Mouse (Mus musculus) fibroblast of lung, adult 2 months (primary cell): ENCODE data around the gene Snap23.
"Not testable (repeated sequence)": the region's sequence is repeated elsewhere in the genome, so short reads cannot be mapped to it uniquely, and the experiment has no call there.

Source experiments
- DNase-seq: peaks from one replicate; pipeline ENCODE4 v3.0.0-alpha.2; 2011; ENCODE audit warnings: low read depth

Gene Snap23

DNA sequence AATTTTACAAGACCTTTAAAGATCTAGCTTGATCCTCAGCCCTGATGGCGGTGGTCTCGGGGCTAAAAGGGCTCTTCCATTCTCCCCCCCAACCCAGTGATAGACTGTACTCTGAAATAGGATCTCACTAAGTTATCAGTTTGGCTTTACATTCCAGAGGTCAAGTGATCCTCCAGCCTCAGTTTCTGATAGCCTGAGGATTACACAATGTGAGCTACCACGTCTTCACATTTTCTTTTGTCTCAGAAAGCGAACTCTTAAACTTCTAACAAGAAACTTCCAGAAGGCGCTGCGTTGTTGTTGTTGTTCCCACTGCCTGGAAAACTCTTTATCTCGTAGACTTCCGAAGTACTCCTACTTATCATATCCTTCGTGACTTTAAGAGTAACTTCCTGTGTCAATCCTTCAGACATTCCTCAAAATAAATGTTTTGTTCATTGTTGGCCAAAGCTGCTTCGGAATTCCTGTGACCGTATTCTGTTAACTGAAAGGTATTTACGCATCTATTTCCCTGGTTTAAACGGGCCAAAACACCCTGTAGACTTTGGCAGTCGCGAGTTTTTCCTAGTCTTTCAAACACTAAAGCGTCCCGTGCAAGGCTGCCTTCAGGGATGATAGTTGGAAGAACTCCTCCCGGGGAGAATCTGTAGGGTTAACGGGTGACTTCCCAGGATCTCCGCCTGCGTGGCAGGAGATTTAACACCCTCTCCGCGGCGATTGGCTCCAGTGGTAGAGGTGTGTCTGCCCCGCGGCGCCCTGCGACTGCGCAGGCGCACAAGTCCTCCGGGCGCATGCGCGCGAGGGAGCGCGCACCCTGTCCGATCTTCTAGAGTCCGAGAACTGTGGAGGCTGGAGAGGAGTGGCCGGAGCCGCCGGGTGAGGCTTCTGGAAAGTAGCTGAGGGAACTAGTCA is at the start of gene Snap23:
Snap23 (plus strand) TSS at position 786 of the 912 bp plus-strand sequence.
- peak; percentile 97 for DNase-seq

- DNase-seq = peak; percentile 59
These were observed 48.8 kb upstream of the Snap23 start for GRCm38 (mm10) chr2:120518547-120519210.

- no peak for DNase-seq
These were observed 40.7 kb upstream of the Snap23 start for GRCm38 (mm10) chr2:120526771-120527170.

DNA sequence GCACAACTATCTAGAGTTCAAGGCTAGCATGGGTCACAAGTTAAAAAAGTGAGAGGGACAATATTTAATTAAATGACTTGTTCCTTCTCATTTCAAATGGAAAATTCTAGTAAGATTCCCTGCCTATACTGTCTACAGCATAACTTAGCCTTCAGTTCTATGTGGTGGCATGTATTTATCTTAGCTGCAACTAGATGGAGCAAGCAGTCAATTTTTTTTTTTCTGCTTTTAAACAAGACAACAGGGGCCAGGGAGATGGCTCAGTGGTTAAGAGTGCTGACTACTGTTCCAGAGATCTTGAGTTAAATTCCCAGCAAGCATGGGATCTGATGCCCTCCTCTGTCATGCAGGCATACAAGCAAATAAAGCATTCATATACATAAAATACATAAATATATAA is 37.9 kb upstream of the Snap23 start:
- DNase-seq = no peak

DNA sequence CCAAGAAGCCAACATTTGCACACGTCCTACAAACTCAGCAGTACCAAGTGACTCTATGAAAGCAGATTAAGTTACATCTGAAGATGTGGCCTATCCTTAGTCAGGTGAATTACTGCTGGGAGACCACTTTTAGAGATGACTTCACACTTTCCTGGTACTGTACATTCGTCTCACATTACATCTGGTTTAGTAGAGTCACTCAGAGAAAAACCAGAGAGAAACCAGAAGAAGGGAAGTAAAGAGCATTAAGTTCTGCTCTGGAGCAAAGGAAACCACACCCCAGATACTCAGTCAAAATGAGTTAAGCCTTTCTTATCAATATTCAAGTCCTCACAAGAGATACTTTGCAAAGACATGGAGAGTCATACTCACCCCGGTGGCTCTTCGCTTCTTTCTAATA is 36.2 kb upstream of the Snap23 start:
- DNase-seq = no peak

DNA sequence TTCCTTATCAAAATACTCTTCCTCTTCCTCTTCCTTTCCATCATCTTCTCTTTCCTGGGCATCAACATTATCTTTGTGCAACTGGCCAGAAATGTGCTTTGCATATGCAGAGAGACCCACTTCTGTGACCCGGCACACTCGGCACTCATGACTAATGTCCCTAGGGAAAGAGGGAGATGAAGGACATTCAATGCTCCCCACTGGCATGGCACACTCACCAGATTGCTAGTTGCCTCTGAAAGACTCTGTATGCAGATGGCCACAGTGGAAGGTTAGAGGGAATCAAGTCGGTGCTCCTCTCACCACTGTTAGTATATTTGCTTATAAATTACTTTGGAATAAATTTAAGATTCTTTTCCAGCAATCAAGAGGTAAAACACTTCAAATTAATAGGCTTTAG is 28.1 kb upstream of the Snap23 start:
- DNase-seq = no peak

- DNase-seq = no peak
These were observed 27.7 kb upstream of the Snap23 start for GRCm38 (mm10) chr2:120539778-120540208.

DNA sequence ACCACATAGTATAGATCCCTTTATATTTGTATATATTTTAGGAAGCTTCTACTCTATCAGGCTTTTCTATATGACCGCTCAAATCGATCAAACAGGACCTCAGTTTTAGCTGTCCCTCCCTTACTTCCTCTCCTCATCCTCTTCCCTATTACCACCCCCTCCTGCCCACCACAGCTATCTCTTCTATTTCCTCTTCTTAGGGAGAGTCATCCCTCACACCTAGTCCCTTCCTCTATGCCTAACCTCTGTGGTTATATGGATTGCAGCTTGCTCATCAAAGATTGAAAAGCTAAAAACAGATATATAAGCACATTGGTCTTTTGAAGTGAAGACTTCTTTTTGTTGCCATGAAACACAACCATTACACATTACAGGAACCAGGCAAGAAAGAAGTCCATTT is 22.7 kb upstream of the Snap23 start:
- no peak for DNase-seq

- DNase-seq = no peak
These were observed 10.6 kb upstream of the Snap23 start for GRCm38 (mm10) chr2:120556868-120557267.

DNA sequence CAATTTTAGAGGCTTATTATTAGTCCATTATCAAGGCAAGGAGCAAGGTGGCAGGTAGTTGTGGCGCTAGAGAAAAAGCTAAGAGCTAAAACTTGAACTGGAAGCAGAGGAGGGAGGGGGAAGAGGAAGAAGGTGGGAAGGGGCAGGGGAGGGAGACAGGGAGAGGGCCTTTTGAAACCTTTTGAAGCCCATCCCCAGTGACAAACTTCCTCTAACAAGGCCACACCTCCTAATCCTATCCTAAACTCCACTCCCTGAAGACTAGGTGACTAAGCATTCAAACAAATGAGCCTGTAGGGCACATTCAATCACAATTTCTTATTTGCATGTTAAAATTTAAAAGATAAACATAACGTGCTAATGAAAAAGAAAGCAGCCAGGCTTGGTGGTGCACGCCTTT is 8.7 kb upstream of the Snap23 start:
- no peak for DNase-seq

DNA sequence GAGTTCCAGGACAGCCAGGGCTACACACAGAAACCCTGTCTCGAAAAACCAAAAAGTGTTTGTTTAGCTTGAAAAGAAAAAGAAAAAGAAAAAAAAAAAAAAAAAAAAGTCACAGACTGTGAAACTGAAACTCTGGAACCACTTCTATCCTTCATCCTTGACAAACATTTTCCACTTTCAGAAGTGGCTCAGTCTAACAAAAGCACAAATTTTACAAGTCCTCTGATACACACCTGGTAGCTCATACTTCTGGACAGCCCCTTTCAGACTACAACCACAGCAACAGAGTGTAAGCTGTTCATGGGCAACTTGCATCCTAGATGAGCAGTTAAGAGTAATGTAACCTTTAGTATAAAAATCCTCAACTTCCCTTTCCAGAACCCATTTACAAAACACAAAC is 5.9 kb upstream of the Snap23 start:
- DNase-seq = no peak

DNA sequence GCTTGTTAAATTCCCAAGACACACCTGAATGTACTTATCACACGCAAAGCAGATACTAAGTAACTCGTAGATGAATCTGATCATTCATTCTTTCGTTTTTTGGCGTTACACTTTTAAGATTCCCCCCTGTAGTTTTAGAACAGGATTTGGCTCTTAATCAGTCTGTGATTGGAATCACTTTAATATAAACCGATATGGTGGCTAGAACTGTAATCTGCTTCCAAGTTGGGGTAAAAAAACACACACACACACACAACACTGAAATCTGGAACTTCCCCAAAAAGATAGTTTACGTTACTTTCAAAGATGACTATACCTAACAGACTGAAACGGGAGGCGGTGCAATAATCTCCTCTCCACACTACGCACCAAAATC is 4.6 kb upstream of the Snap23 start:
- no peak for DNase-seq

DNA sequence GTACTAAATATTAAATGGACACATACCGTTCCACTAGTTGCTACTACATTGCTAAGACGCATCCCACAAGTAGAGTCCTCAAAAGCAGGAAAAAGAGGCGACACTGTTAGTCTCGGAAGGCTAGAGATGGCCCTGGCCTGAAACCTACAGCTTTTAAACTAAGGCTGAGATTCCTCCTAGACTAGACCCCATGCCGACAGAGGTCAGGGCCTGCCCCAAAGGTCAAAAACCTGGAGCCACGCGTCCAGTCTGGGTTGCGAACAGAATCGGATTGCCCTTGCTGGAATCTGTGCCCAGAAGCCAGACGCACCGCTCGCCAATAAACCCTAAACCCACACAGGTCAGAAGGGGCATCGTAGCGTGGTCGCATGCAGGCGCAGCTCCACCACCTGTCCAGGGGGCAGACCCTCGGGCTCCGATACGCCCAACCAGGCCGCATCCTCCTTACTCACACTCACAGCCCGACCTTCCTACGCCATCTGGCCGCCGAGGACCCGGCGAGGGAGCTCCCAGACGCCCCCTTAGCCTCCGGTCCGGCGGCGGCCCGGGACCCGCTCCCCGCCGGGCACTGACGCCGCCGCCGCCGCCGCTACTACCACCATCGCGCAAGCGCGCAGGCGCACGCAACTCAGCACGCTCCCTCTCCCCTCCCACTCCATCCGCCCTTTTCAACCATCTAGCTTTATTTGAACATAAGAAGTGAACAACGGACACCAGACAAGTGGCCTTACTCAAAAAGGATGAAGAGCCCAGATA is 4.1 kb upstream of the Snap23 start, which contains the start of gene Zfp106:
Zfp106 (minus strand) TSS at position 609 of the 756 bp plus-strand sequence.
- DNase-seq = peak; percentile 77

- DNase-seq = not testable (repeated sequence)
These were observed 2.8 kb upstream of the Snap23 start for GRCm38 (mm10) chr2:120564548-120565188.

DNA sequence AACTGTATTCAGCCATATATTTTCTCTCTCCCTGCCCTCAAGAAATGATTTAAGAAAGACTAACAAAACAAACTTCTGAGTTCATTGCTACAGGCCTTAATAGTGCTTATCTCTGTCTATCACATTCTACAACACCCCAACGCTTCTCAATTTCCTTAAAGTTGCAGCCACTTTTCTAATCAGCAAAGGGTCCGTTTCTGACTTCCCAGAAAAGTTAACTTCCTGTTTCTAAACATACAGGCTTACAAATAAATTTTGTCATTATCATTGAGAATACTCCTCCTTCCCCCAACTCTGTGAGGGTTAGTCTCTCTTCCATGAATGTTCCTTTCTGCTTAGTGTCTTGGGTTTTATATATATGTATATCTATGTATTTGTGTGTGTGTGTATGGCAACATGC is 2.1 kb upstream of the Snap23 start:
- DNase-seq = no peak

DNA sequence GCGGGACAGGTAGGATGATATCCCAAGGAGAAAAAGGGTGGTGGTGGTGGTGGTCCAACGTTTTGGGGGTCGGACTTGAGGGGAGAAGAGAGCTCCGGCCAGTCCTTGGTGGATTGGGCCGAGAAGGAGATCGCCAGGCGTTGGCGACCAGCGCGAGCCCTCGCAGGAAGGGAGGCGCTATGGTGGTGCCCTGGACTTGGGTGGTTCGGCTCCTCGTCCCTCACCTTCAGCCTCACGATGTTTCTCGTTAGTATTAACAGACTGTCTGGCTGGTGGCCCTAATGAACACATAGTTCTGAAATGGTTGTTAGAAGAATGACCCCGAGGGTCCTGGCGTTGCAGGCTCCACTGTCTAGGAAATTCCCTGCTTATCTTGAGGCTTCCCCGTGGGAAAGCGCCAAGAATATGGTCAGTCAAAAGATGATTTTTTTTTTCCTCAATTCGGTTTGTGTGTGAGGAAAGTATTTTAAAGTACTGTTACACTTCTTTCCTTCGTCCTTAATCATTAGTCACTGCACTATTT is 388 bp downstream of the Snap23 start:
- no peak for DNase-seq

DNA sequence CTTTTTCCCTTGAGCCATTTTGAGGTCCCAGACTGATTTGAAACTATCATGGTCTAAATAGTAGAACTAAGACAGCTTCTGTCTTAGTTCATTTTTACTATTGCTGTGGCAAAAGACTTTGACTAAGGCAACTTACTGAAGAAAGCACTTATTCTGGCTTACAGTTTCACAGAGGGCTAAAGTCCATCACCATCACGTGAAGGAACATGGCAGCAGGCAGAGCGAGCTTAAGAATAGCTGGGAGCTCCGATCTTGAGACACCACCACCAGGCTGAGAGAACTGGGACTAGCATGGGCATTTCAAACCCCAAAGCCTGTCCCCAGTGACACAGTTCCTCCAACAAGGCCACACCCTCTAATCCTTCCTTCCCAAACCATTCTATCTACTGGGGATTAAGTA is 3.6 kb downstream of the Snap23 start:
- DNase-seq = no peak

- DNase-seq = not testable (repeated sequence)
These were observed 4.7 kb downstream of the Snap23 start for GRCm38 (mm10) chr2:120572161-120572560.

DNA sequence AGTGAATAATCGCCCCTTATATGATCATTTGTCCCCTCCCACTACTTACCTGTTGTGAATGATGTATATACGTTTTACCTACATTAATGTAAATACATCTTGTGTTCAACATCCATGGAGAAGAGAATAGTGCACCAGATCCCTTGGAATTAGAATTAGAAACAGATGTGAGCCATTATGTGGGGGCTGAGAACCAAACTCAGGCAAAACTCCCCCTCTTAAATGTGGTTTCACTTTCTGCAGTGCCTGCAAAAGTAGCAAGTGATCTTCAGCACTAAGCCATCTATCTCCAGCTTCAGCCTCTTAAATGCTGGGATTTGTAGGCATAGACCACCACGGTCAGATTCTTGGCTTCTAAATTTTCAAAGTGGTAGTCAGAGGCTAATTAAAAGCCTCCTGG is 7.7 kb downstream of the Snap23 start:
- DNase-seq = no peak

DNA sequence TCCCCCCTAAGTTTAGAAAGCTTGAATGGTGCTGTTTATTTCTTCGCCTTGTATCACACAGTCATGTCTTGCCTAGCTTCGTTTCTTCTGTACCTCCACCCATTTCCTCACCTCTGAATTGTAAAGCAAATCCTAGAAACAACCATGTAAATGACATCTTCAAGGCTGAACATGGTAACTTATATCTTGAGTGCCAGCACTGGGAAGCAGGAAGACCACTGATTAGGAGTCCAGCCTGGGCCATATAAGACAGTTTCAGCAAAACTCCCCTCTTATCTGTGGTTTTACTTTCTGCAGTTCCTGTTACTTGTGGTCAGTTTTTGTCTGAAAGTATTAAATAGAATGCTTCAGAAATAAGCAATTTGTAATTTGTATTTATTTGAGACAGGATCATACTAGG is 8.5 kb downstream of the Snap23 start:
- DNase-seq = no peak

- no peak for DNase-seq
These were observed 10.3 kb downstream of the Snap23 start for GRCm38 (mm10) chr2:120577799-120578198.

DNA sequence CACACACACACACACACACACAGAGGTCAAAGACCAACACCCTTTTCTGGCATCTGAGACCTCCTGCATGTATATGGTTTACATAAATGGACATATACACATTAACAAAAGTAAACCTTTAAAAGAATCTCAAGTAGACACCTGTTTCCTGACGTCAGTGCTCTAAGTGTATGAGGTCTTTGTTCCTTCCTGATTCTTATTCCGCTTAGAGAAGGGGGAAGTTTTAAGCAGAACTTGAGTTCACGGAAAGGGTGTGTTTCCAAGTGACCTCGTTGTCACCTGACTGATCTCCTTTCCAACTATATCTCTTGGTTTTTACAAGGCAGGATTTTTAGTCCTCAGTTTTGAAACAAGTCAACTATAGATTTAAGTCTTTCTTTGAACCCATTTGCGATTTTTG is 10.8 kb downstream of the Snap23 start:
- no peak for DNase-seq
